Mouse (Mus musculus): ENCODE measurements around the gene Sipa1l3.

GRCm38 (mm10) chr7:29319337-29320307 lies 198.8 kb downstream of the Sipa1l3 start:
- TF ChIP-seq POLR2A (IDR thresholded peaks at IDR 0.05; ENCODE audit: low read depth, low read length) (no peak), CTCF (IDR thresholded peaks at IDR 0.05; ENCODE audit: extremely low read depth, insufficient read depth, insufficient read length, insufficient replicate concordance) (no peak)

Data from spleen, adult 2 months (tissue).